Mouse (Mus musculus) left cerebral cortex, adult 11 months (tissue): Measurements from ENCODE around the gene Prkaa2.
"Not testable (repeated sequence)": the region's sequence is repeated elsewhere in the genome, so short reads cannot be mapped to it uniquely, and the experiment has no call there.

ENCODE experiments used
- DNase-seq: peaks from one replicate; pipeline ENCODE4 v3.0.0; 2022; ENCODE audit warnings: low spot score

Prkaa2 gene

DNA sequence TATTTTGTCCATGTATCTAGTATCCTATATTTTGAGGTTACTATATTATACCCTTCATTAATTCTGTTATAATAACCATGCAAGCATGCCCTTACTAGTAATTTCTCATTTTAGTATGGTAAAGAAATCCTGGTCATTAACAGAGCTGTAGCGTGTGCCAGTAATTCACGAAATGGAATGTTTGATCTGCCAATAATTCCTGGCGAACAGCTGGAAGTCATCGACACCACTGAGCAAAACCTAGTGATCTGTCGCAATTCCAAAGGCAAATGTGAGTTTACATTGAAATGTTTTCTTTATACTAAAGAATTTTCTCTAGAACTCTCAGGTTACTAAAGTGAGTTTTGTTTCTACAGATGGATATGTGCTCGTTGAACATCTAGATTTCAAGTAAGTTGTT, 94.2 kb downstream of the Prkaa2 start:
- DNase-seq = no peak

DNA sequence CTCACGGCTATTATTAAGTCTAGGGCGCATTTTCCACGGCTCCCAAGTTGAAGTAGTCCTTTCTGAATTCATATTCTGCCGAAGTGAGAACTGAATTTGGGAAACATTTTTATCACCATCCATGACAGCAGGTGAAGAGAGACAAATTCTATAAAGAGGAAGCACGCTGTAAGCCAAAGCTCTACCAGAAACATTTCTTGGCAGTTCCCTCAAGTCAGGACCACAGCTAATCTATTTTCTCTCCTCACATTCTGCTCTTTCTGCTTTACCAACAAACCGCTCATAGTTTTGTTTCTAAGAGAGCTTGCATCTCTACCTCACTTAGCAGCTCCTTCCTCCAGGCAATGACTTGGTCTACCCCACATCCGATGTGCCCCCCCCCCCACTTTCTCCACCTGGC, 96.0 kb downstream of the Prkaa2 start:
- DNase-seq = no peak

GRCm38 (mm10) chr4:105007360-105008018, 102.2 kb downstream of the Prkaa2 start:
- DNase-seq = no peak

DNA sequence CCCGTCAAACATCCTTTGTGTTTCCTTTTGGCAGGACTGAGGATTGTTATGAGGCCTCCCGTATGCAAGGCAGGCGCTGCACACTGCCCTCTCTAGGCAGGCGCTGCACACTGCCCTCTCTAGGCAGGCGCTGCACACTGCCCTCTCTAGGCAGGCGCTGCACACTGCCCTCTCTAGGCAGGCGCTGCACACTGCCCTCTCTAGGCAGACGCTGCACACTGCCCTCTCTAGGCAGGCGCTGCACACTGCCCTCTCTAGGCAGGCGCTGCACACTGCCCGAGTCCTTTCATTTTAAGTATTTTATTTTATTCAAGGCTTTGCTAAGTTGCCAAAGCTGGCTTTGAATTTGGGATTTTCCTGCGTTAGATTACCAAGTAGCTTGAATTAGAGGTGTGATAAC, 105.0 kb downstream of the Prkaa2 start:
- DNase-seq = not testable (repeated sequence)

DNA sequence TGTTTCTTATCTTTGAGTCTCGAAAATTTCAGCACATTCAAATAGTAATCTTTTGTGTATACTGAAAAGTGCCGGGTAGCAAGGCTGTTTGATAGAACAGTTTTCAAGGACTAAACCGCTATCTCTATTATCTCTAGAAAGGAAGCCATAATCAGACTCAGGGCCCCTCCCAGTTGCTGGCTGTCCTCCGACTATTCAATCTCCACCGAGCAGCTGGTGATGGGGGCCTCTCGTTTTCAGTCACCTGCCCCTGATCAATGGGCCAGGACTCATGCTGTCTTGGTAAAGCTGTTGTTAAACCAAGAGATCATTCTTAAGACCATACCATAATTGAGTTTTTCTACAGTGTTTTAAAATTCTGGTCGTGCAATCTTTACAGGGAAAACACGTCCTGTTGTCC, 105.6 kb downstream of the Prkaa2 start:
- no peak for DNase-seq

GRCm38 (mm10) chr4:105001736-105002135, 108.0 kb downstream of the Prkaa2 start:
- DNase-seq = no peak

- no peak for DNase-seq
Measured at GRCm38 (mm10) chr4:104999702-105000101, 110.0 kb downstream of the Prkaa2 start.

- no peak for DNase-seq
Measured at GRCm38 (mm10) chr4:104993140-104993874, 116.4 kb downstream of the Prkaa2 start.

- DNase-seq = no peak
Measured at GRCm38 (mm10) chr4:104992271-104992670, 117.4 kb downstream of the Prkaa2 start.

- no peak for DNase-seq
Measured at GRCm38 (mm10) chr4:104990686-104991085, 119.0 kb downstream of the Prkaa2 start.

DNA sequence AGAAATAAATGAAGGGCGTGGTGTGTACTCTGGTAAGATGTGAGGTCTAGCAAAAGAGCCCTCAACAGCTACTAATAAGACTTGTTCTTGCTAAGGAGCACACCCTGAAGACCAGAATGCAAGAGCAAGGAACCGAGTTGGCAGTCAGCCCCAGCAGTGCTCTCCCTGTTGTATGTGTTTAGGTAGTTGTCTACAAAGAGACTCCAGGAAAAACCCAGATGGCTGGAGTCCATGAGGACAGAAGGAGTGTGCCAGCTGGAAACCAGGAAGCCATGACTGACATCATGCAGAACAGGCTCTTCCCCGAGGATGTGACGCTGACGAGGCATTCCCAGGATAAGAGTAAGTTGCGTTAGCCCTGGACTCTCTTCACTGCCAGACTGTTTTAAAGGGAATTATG, 119.7 kb downstream of the Prkaa2 start:
- no peak for DNase-seq

DNA sequence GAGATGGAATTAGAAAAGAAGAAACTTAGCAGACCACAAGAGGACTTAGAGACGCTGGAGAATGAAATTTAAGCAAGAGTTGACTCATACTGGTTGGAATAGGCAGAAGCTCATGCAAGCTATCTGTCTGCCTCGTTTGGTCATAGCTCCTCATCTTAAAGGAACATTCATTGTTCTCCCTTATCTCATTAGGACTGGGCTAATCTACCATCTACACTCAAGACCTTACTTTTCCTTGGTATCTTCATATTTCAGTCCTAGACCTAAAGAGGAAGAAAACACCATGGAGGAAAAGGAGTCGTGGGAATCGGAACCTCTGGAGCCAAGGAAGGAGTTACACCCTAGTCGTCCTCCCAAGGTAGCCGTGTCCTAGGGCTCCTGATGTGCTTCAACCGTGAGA, 121.0 kb downstream of the Prkaa2 start:
- no peak for DNase-seq

DNA sequence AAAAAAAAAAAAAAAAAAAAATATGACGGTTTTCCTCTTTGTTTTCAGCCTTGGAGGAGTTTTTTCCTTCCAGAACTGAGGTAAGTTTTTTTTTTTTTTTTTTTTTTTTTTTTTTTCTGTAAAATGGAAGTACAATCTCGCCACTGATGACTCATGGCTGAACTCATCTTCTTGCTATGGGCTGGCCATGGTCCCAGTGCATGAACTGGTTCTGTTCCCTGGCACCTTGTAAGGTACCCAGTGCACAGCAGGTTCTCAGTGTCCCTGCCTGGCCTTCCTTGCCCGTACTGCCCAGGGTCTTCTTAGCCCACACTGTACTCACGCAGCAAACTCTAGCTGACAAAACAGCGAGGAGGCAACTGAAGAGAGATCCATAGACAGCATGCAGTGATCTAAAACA, 121.6 kb downstream of the Prkaa2 start:
- no peak for DNase-seq

GRCm38 (mm10) chr4:104987631-104988030, 122.1 kb downstream of the Prkaa2 start:
- no peak for DNase-seq

- DNase-seq = no peak
Measured at GRCm38 (mm10) chr4:104985960-104986632, 123.6 kb downstream of the Prkaa2 start.
